Mouse (Mus musculus) liver, postnatal 0 days (tissue): ENCODE measurements around the gene Mapkapk3. TPM values are rescaled to one million over a fixed set of nuclear protein-coding genes. Genes with fewer than 3 reads are reported as not detected.

Experiments
- ATAC-seq: fragments of 200-750 bp; cut with Nextera tagmentation; 2 replicates; pipeline ENCODE4 v1.8.0; 2017; ENCODE audit warnings: mild to moderate bottlenecking, moderate library complexity
- DNase-seq: peaks from one replicate; pipeline ENCODE4 v3.0.0-alpha.2; 2016
- H3K27ac ChIP-seq: fragments of 300-500 bp; sonication (generic); 2 replicates; pipeline ENCODE4 v1.5.1; 2014; ENCODE audit warnings: antibody characterized with exemption, moderate library complexity, mild to moderate bottlenecking, low read depth
- H3K27me3 ChIP-seq: fragments of 300-500 bp; sonication (generic); 2 replicates; pipeline ENCODE4 v1.6.1; 2014; ENCODE audit warnings: low read length, control low read depth, mixed read lengths; ENCODE audit not compliant: insufficient read depth
- H3K36me3 ChIP-seq: fragments of 300-500 bp; sonication (generic); replicated peaks from 2 replicates; pipeline ENCODE4 v1.6.1; 2014; ENCODE audit warnings: mild to moderate bottlenecking, control low read depth, low read length, moderate library complexity, mixed read lengths; ENCODE audit not compliant: insufficient read depth
- H3K4me1 ChIP-seq: fragments of 300-500 bp; sonication (generic); 2 replicates; pipeline ENCODE4 v1.6.1; 2014; ENCODE audit warnings: antibody characterized with exemption, mild to moderate bottlenecking, control low read depth; ENCODE audit not compliant: insufficient read depth
- H3K4me2 ChIP-seq: fragments of 300-500 bp; sonication (generic); 2 replicates; pipeline ENCODE4 v1.6.1; 2014; ENCODE audit warnings: low read depth, mild to moderate bottlenecking, low read length, moderate library complexity, mixed read lengths
- H3K4me3 ChIP-seq: fragments of 300-500 bp; sonication (generic); 2 replicates; pipeline ENCODE4 v1.5.1; 2014; ENCODE audit warnings: low read depth, low read length
- H3K9ac ChIP-seq: fragments of 300-500 bp; sonication (generic); replicated peaks from 2 replicates; pipeline ENCODE4 v1.6.1; 2014; ENCODE audit warnings: mild to moderate bottlenecking, moderate library complexity
- H3K9me3 ChIP-seq: fragments of 300-500 bp; sonication (generic); 2 replicates; pipeline ENCODE4 v1.6.1; 2016; ENCODE audit warnings: mild to moderate bottlenecking, control low read depth, low read length, mixed read lengths
- CTCF ChIP-seq: sonication (generic); IDR thresholded peaks from 2 replicates; pipeline ENCODE4 v1.5.1; 2016; ENCODE audit warnings: antibody characterized with exemption, low read depth
- EP300 ChIP-seq: IDR thresholded peaks from 2 replicates; pipeline ENCODE4 v1.6.1; 2016; ENCODE audit warnings: antibody characterized with exemption, low read depth, mild to moderate bottlenecking
- WGBS: fragments of 180-500 bp; shearing (Covaris S2); extraction: QIAGEN DNeasy Blood & Tissue Kit; methylation state at CpG from one replicate; pipeline ENCODE4 v1.1.7; 2014; ENCODE audit not compliant: insufficient replicate concordance; 5-methylcytosine and 5-hydroxymethylcytosine counted together
- polyA plus RNA-seq: library from polyadenylated mRNA; unstranded; fragments of >200 nt; fragmentation: Nextera tagmentation; extraction: Ambion mirVana; gene quantifications from 2 replicates; pipeline ENCODE4 v1.2.1, GENCODE M21; 2015

Gene Mapkapk3
- polyA plus RNA-seq, 1 experiment from 2014 or later: 8.3 TPM

DNA sequence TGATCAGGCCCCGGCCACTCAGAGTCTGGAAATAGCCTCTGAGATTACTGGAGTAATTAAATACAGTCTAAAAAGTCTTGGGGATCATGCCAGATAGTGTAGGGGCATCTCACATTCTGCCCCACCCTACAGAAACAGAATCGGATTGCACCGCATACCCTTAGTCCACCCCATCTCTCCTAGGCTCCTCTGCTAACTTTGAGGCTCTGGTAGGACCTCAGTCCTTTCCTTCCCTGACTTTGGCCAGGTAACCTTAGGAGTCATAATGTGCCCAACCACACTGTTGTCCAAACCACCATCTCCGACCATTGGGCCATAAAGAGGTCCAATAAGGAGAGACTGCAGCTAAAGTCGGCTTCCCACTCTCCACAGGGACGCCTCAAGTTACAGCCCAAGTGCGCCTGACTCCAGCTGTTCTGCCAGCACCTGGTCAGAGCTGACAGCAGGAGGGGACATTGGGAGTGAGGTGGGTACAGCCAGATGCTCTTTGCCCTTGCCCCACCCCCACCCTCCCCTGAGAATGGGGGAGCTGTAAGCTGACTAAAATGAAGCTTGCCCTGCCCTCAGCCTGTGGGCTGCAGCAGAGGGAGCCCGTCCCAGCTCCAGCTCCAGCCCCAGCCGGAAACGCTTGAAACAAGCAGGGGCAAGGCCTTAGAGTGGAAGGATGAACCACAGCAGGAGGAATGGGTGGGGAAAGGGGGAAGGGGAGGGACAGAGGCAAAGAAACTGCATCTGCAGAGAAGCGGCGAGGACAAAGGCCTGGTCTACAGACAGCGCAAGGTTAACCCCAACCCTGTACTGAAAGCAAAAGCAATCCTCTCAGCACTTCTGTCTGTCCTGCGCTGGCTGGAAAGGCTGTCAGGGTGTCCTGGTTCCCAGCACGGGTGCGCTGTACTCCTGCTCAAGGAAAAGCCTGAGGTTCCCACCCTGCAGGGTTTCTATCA, 10.0 kb downstream of the Mapkapk3 start:
- Histone ChIP-seq H3K9me3 (no peaks in the 10 kb centered on the region), H3K36me3 (no peaks in the 10 kb centered on the region), H3K9ac (peak overlapping the region; percentile 37), H3K4me3 (peak overlapping the region; percentile 9), H3K27ac (peak overlapping the region; percentile 86), H3K27me3 (no peaks in the 10 kb centered on the region), H3K4me2 (peak overlapping the region; percentile 60), H3K4me1 (peaks cover 13% of the 10 kb centered on the region)
- DNase-seq (peak; percentile 34), ATAC-seq (peak; percentile 38)
- TF ChIP-seq CTCF (peak; percentile 10; the same call in 1 of the 2 replicates), EP300 (no peak)
- WGBS: 26% methylated on average over 16 of the region's 16 CpGs

DNA sequence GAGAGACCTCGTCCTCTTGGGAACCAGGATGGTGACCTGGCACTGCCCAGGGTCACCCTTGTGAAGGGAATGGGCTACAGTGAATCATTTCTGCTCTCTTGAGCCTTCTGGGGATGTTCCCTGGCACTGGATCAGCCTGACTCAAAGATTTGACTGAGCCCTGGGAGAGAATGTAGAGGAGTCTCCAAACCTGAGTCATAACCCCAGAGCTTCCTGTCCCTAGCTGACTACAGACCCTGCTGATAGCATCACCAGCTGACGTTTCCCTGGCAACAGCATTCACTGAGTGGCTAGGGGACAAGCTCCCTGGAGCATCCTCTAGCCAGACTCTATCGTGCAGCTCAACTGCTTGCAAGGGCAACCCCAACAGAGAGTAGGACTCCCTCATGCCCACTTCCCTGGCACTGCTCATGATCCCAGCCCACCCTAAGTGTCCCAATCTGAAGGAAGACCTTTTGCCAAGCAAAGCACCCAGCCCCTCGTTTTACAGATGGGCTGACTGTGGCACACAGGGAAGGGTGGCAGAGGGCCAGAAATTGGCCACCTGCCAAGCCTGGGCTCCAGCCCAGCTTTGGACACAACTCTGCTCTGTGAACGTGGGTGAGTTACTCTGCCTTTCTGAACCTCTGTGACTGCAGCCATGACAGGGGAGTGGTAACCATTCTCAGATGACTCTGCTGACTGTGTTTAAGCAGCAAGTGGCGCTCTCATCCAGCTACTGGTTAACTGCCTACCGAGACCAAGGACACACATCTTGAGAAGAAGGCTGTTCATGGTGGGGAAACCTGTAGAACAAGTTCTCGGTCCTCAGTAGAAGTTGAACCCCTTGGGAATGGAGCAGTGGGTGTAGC, 10.9 kb downstream of the Mapkapk3 start:
- WGBS: 45% methylated on average over 8 of the region's 8 CpGs
- Histone ChIP-seq H3K9ac (no peak overlapping the region), H3K9me3 (no peaks in the 10 kb centered on the region), H3K36me3 (no peaks in the 10 kb centered on the region), H3K4me2 (peak overlapping the region; percentile 60; the same call in 1 of the 2 replicates), H3K27ac (no peak overlapping the region), H3K4me3 (no peak overlapping the region), H3K4me1 (peaks cover 13% of the 10 kb centered on the region), H3K27me3 (no peaks in the 10 kb centered on the region)
- ATAC-seq: no peak
- no peak for DNase-seq
- TF ChIP-seq EP300 (no peak), CTCF (no peak)

DNA sequence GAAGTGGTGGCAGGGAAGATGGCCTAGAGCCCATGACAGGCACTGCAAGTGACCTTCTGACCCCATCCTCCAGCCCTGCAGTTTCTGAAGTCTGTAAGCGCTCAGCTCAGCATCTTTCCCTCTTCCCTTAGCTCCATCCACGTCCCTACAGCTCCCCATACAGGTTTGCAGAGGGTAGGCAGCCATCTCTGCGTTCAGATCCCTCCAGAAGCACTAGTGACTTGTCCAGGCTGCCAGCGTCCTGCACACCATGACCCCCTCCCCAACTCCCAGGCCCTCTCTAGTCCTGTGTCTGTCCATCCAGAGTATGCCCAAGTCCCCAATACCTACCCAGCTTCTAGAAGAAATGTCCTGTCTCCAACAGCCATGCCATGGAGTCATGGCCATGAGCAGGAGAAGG, 11.6 kb downstream of the Mapkapk3 start:
- Histone ChIP-seq H3K4me2 (no peak overlapping the region), H3K9me3 (no peaks in the 10 kb centered on the region), H3K27me3 (no peaks in the 10 kb centered on the region), H3K4me1 (peaks cover 13% of the 10 kb centered on the region), H3K9ac (no peak overlapping the region), H3K36me3 (no peaks in the 10 kb centered on the region), H3K4me3 (no peak overlapping the region), H3K27ac (no peak overlapping the region)
- TF ChIP-seq EP300 (no peak), CTCF (no peak)
- 49% methylated on average over 4 of the region's 4 CpGs for WGBS
- ATAC-seq (no peak), DNase-seq (no peak)

DNA sequence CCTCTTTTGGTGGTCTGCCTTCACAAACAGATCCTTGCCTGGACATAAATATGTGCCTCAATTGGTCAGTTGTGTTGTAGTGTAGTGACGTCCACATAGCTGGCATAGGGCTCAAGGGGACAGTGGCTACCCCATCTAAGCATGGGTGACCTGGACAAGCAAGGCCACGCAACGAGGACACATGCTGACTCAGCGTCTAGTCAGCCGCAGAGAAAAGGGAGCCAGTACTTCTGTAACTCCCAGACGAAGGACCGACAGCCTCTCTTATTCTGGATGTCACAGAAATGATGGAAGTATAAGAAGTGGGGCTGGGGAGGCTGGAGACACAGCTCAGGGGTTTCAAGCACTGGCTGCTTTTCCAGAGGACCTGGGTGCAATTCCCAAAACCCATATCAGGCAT, 12.1 kb downstream of the Mapkapk3 start:
- Histone ChIP-seq H3K9me3 (no peaks in the 10 kb centered on the region), H3K36me3 (no peaks in the 10 kb centered on the region), H3K27me3 (no peaks in the 10 kb centered on the region), H3K9ac (no peak overlapping the region), H3K4me1 (peaks cover 13% of the 10 kb centered on the region), H3K4me3 (no peak overlapping the region), H3K4me2 (no peak overlapping the region), H3K27ac (no peak overlapping the region)
- no peak for TF ChIP-seq EP300
- no peak for TF ChIP-seq CTCF
- no peak for DNase-seq
- ATAC-seq: no peak
- 75% methylated on average over 7 of the region's 7 CpGs for WGBS

DNA sequence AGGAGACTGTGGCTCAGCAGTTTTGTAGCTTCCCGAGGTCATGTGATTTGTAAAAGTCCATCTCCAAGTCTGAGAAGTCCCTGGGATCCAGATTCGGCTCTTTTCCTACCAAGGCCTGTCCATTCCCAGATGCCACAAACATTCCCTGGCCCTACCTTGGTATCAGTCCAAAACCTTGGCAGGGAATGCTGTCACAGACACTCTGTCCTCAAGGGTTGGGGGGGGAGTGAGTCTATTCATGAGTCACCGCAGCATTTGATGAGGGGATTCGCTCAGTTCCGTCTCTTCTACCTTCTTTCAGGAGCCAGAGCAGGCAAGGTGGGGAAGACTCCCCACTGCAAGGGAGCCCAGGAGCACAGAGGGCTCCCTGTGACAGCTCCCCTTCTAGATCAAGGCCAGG, 14.0 kb downstream of the Mapkapk3 start:
- ATAC-seq (no peak), DNase-seq (no peak)
- H3K27ac ChIP-seq: no peak overlapping the region
- 84% methylated on average over 5 of the region's 5 CpGs for WGBS
- H3K4me3 ChIP-seq: no peak overlapping the region
- H3K4me2 ChIP-seq: no peak overlapping the region
- no peaks in the 10 kb centered on the region for H3K36me3 ChIP-seq
- TF ChIP-seq CTCF: no peak
- TF ChIP-seq EP300: no peak
- no peak overlapping the region for H3K9ac ChIP-seq
- peaks cover 18% of the 10 kb centered on the region for H3K4me1 ChIP-seq
- H3K9me3 ChIP-seq: no peaks in the 10 kb centered on the region
- no peaks in the 10 kb centered on the region for H3K27me3 ChIP-seq

DNA sequence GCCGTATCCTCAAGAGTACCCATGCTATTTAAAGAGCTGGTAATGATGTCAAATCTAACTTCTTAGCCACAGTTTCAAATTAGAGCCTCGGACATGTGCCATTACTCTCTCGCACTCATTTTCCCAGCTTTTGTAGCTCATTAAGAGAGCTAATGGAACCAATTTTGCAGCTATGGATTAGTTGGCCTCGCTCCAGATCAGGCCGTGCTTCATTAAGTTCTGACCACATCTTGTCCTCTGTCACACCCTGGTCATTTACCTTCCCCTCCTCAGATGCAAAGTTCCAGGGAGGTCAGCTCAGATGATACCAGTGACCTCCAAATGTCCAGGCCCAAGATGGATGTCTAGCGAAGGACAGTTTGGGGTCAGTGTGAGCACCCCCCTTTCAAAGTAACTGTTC, 14.9 kb downstream of the Mapkapk3 start:
- H3K36me3 ChIP-seq: no peaks in the 10 kb centered on the region
- DNase-seq (no peak), ATAC-seq (no peak)
- H3K4me2 ChIP-seq: no peak overlapping the region
- WGBS: 80% methylated on average over 6 of the region's 6 CpGs
- H3K27ac ChIP-seq: no peak overlapping the region
- TF ChIP-seq EP300 (no peak), CTCF (no peak)
- H3K27me3 ChIP-seq: no peaks in the 10 kb centered on the region
- H3K9me3 ChIP-seq: no peaks in the 10 kb centered on the region
- H3K9ac ChIP-seq: no peak overlapping the region
- H3K4me3 ChIP-seq: no peak overlapping the region
- peaks cover 8% of the 10 kb centered on the region for H3K4me1 ChIP-seq
